Mouse (Mus musculus) embryonic facial prominence, embryonic 11.5 days (tissue): ENCODE measurements around the gene Nox4. TPM values are rescaled to one million over a fixed set of nuclear protein-coding genes. Genes with fewer than 3 reads are reported as not detected.

Source experiments
- ATAC-seq: fragments of 200-750 bp; cut with Nextera tagmentation; replicated peaks from 2 replicates; pipeline ENCODE4 v1.8.0; 2017; ENCODE audit warnings: low read depth; ENCODE audit not compliant: insufficient number of reproducible peaks, low FRiP score, low TSS enrichment
- DNase-seq: peaks from one replicate; pipeline ENCODE4 v3.0.0-alpha.2; 2015; ENCODE audit warnings: low spot score
- H3K27ac ChIP-seq: fragments of 300-500 bp; sonication (generic); replicated peaks from 2 replicates; pipeline ENCODE4 v1.5.1; 2014; ENCODE audit warnings: mild to moderate bottlenecking, low read depth, low read length, control low read depth
- H3K27me3 ChIP-seq: fragments of 300-500 bp; sonication (generic); 2 replicates; pipeline ENCODE4 v1.6.1; 2014; ENCODE audit warnings: mild to moderate bottlenecking, low read length, moderate library complexity, mixed read lengths; ENCODE audit not compliant: control insufficient read depth, insufficient read depth
- H3K36me3 ChIP-seq: fragments of 300-500 bp; sonication (generic); replicated peaks from 2 replicates; pipeline ENCODE4 v1.6.1; 2014; ENCODE audit warnings: low read depth, mild to moderate bottlenecking, low read length, moderate library complexity, mixed read lengths; ENCODE audit not compliant: control insufficient read depth, insufficient read depth
- H3K4me1 ChIP-seq: fragments of 300-500 bp; sonication (generic); 2 replicates; pipeline ENCODE4 v1.6.1; 2014; ENCODE audit warnings: low read length, mixed read lengths; ENCODE audit not compliant: control insufficient read depth, insufficient read depth
- H3K4me2 ChIP-seq: fragments of 300-500 bp; sonication (generic); 2 replicates; pipeline ENCODE4 v1.6.1; 2014; ENCODE audit warnings: low read depth, mild to moderate bottlenecking, control low read depth, low read length, moderate library complexity
- H3K4me3 ChIP-seq: fragments of 300-500 bp; sonication (generic); 2 replicates; pipeline ENCODE4 v1.5.1; 2014; ENCODE audit warnings: low read depth, low read length, control low read depth
- H3K9ac ChIP-seq: fragments of 300-500 bp; sonication (generic); replicated peaks from 2 replicates; pipeline ENCODE4 v1.6.1; 2014; ENCODE audit warnings: mild to moderate bottlenecking, control low read depth, low read length
- H3K9me3 ChIP-seq: fragments of 300-500 bp; sonication (generic); replicated peaks from 2 replicates; pipeline ENCODE4 v1.6.1; 2016; ENCODE audit warnings: mild to moderate bottlenecking, low read length, inconsistent platforms, mixed read lengths; ENCODE audit not compliant: control insufficient read depth
- WGBS: fragments of 180-500 bp; shearing (Covaris S2); extraction: QIAGEN DNeasy Blood & Tissue Kit; methylation state at CpG from one replicate; pipeline ENCODE4 v1.1.7; 2014; 5-methylcytosine and 5-hydroxymethylcytosine counted together
- polyA plus RNA-seq: library from polyadenylated mRNA; unstranded; fragments of >200 nt; fragmentation: Nextera tagmentation; extraction: Ambion mirVana; gene quantifications from 2 replicates; pipeline ENCODE4 v1.2.1, GENCODE M21; 2014

The Nox4 gene
- polyA plus RNA-seq, 1 experiment from 2014 or later = 7.3 TPM

- no peaks in the 10 kb centered on the region for H3K27me3 ChIP-seq
- ATAC-seq = peak; percentile 98
- H3K36me3 ChIP-seq = no peaks in the 10 kb centered on the region
- H3K27ac ChIP-seq = peak overlapping the region; percentile 79
- under 1% methylated on average over 25 of the region's 30 CpGs for WGBS
- no peaks in the 10 kb centered on the region for H3K4me1 ChIP-seq
- H3K9ac ChIP-seq = peak overlapping the region; percentile 91
- H3K4me3 ChIP-seq = peak overlapping the region; percentile 67
- H3K9me3 ChIP-seq = no peaks in the 10 kb centered on the region
- peak overlapping the region; percentile 53 for H3K4me2 ChIP-seq
- peak; percentile 65 for DNase-seq
Observed at GRCm38 (mm10) chr7:87246580-87246934, 661 bp downstream of the Nox4 start.

- Histone ChIP-seq H3K36me3 (no peaks in the 10 kb centered on the region), H3K4me2 (peak overlapping the region; percentile 53), H3K27ac (no peak overlapping the region), H3K9ac (peak overlapping the region; percentile 91), H3K4me1 (no peaks in the 10 kb centered on the region), H3K27me3 (no peaks in the 10 kb centered on the region), H3K9me3 (no peaks in the 10 kb centered on the region), H3K4me3 (peak overlapping the region; percentile 67)
- WGBS = 41% methylated on average over 1 of the region's 1 CpGs
- ATAC-seq (no peak), DNase-seq (peak; percentile 4)
Observed at GRCm38 (mm10) chr7:87246940-87247339, 1.0 kb downstream of the Nox4 start.

- Histone ChIP-seq H3K4me1 (no peaks in the 10 kb centered on the region), H3K4me2 (no peak overlapping the region), H3K9ac (no peak overlapping the region), H3K27ac (no peak overlapping the region), H3K36me3 (no peaks in the 10 kb centered on the region), H3K27me3 (no peaks in the 10 kb centered on the region), H3K4me3 (no peak overlapping the region), H3K9me3 (no peaks in the 10 kb centered on the region)
- no peak for ATAC-seq
- no peak for DNase-seq
- WGBS = 87% methylated on average over 1 of the region's 1 CpGs
Observed at GRCm38 (mm10) chr7:87247926-87248325, 2.0 kb downstream of the Nox4 start.

GRCm38 (mm10) chr7:87252071-87252470 is 6.2 kb downstream of the Nox4 start:
- ATAC-seq (no peak), DNase-seq (no peak)
- Histone ChIP-seq H3K27me3 (no peaks in the 10 kb centered on the region), H3K4me1 (no peaks in the 10 kb centered on the region), H3K4me2 (no peak overlapping the region), H3K9me3 (no peaks in the 10 kb centered on the region), H3K9ac (no peak overlapping the region), H3K27ac (no peak overlapping the region), H3K36me3 (no peaks in the 10 kb centered on the region), H3K4me3 (no peak overlapping the region)
- WGBS = 77% methylated on average over 4 of the region's 4 CpGs

- Histone ChIP-seq H3K27ac (no peak overlapping the region), H3K9me3 (no peaks in the 10 kb centered on the region), H3K9ac (no peak overlapping the region), H3K4me2 (no peak overlapping the region), H3K4me3 (no peak overlapping the region), H3K36me3 (no peaks in the 10 kb centered on the region), H3K4me1 (no peaks in the 10 kb centered on the region), H3K27me3 (no peaks in the 10 kb centered on the region)
- ATAC-seq = no peak
- WGBS = 4% methylated on average over 1 of the region's 1 CpGs
- peak; percentile 69 for DNase-seq
Observed at GRCm38 (mm10) chr7:87277225-87277624, 31.3 kb downstream of the Nox4 start.

- DNase-seq (no peak), ATAC-seq (no peak)
- Histone ChIP-seq H3K27ac (no peak overlapping the region), H3K4me3 (no peak overlapping the region), H3K4me1 (no peaks in the 10 kb centered on the region), H3K4me2 (no peak overlapping the region), H3K9ac (no peak overlapping the region), H3K36me3 (no peaks in the 10 kb centered on the region), H3K27me3 (no peaks in the 10 kb centered on the region), H3K9me3 (no peaks in the 10 kb centered on the region)
- WGBS = 78% methylated on average over 1 of the region's 1 CpGs
Observed at GRCm38 (mm10) chr7:87303726-87304315, 57.9 kb downstream of the Nox4 start.

- no peak for ATAC-seq
Observed at GRCm38 (mm10) chr7:87321571-87321970, 75.7 kb downstream of the Nox4 start.

GRCm38 (mm10) chr7:87322085-87322484 is 76.2 kb downstream of the Nox4 start:
- H3K27me3 ChIP-seq = no peaks in the 10 kb centered on the region
- H3K36me3 ChIP-seq = no peaks in the 10 kb centered on the region
- ATAC-seq (no peak), DNase-seq (no peak)
- H3K9ac ChIP-seq = no peak overlapping the region
- no peak overlapping the region for H3K4me2 ChIP-seq
- no peak overlapping the region for H3K4me3 ChIP-seq
- no peaks in the 10 kb centered on the region for H3K9me3 ChIP-seq
- H3K27ac ChIP-seq = no peak overlapping the region
- WGBS = 80% methylated on average over 1 of the region's 1 CpGs
- H3K4me1 ChIP-seq = no peaks in the 10 kb centered on the region

More at GRCm38 (mm10) chr7:87321571-87321970, 75.7 kb downstream of the Nox4 start:
- Histone ChIP-seq H3K4me2 (no peak overlapping the region), H3K27me3 (no peaks in the 10 kb centered on the region), H3K4me3 (no peak overlapping the region), H3K36me3 (no peaks in the 10 kb centered on the region), H3K4me1 (no peaks in the 10 kb centered on the region), H3K27ac (no peak overlapping the region), H3K9me3 (no peaks in the 10 kb centered on the region), H3K9ac (no peak overlapping the region)
- DNase-seq = no peak
- WGBS = 81% methylated on average over 3 of the region's 3 CpGs
